Mouse (Mus musculus) heart, embryonic 16.5 days (tissue): ENCODE measurements at regions not wholly inside any gene's neighbourhood (a gene's known extent, or its start where the extent isn't known, plus 50 kb on each side); places are given as distances from the start of the nearest gene placed in this dataset.

Experiments used
- ATAC-seq: fragments of 200-750 bp; cut with Nextera tagmentation; replicated peaks from 2 replicates; pipeline ENCODE4 v1.8.0; 2017; ENCODE audit warnings: moderate number of reproducible peaks; ENCODE audit not compliant: insufficient read depth, low FRiP score; ENCODE audit errors: extremely low read depth
- H3K27ac ChIP-seq: fragments of 300-500 bp; sonication (generic); 2 replicates; pipeline ENCODE4 v1.5.1; 2014; ENCODE audit warnings: mild to moderate bottlenecking, low read length, control low read depth, moderate library complexity
- H3K27me3 ChIP-seq: fragments of 300-500 bp; sonication (generic); 2 replicates; pipeline ENCODE4 v1.6.1; 2014; ENCODE audit warnings: low read length, mixed read lengths; ENCODE audit not compliant: control insufficient read depth, insufficient read depth
- H3K36me3 ChIP-seq: fragments of 300-500 bp; sonication (generic); 2 replicates; pipeline ENCODE4 v1.6.1; 2014; ENCODE audit not compliant: control insufficient read depth, insufficient read depth
- H3K4me1 ChIP-seq: fragments of 300-500 bp; sonication (generic); 2 replicates; pipeline ENCODE4 v1.6.1; 2014; ENCODE audit warnings: low read length, mixed read lengths; ENCODE audit not compliant: control insufficient read depth, insufficient read depth
- H3K4me2 ChIP-seq: fragments of 300-500 bp; sonication (generic); 2 replicates; pipeline ENCODE4 v1.6.1; 2014; ENCODE audit warnings: low read depth, mild to moderate bottlenecking, control low read depth, low read length
- H3K4me3 ChIP-seq: fragments of 300-500 bp; sonication (generic); 2 replicates; pipeline ENCODE4 v1.5.1; 2014; ENCODE audit warnings: mild to moderate bottlenecking, control low read depth, low read length
- H3K9ac ChIP-seq: fragments of 300-500 bp; sonication (generic); 2 replicates; pipeline ENCODE4 v1.6.1; 2014; ENCODE audit warnings: low read length, control low read depth
- H3K9me3 ChIP-seq: fragments of 300-500 bp; sonication (generic); replicated peaks from 2 replicates; pipeline ENCODE4 v1.6.1; 2016; ENCODE audit warnings: low read length; ENCODE audit not compliant: control insufficient read depth
- WGBS: fragments of 180-500 bp; shearing (Covaris S2); extraction: QIAGEN DNeasy Blood & Tissue Kit; methylation state at CpG from one replicate; pipeline ENCODE4 v1.1.7; 2014; 5-methylcytosine and 5-hydroxymethylcytosine counted together

DNA sequence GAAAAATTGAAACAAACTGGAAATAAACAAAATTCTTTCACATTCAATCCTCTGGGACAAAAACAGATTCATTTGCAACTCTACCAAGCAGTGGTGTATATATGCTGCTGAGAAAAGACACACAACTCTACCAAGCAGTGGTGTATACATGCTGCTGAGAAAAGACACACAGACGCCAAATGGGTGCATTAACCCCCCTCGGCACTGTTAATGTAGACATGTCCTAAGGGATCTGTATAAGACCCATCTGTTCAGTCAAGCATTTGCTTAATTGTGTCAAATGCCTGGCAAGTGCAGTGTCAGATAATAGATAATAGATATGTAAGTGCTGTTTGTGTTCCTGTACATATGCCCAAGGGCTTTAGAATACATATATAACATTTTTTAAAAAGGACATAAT, 1035.2 kb upstream of the B3galt2 start:
- H3K9ac ChIP-seq: no peak overlapping the region
- H3K4me1 ChIP-seq: no peaks in the 10 kb centered on the region
- H3K4me2 ChIP-seq: no peak overlapping the region
- no peak for ATAC-seq
- H3K27ac ChIP-seq: no peak overlapping the region
- no peaks in the 10 kb centered on the region for H3K27me3 ChIP-seq
- H3K4me3 ChIP-seq: no peak overlapping the region
- H3K36me3 ChIP-seq: no peaks in the 10 kb centered on the region
- no peaks in the 10 kb centered on the region for H3K9me3 ChIP-seq
- 62% methylated on average over 2 of the region's 2 CpGs for WGBS

DNA sequence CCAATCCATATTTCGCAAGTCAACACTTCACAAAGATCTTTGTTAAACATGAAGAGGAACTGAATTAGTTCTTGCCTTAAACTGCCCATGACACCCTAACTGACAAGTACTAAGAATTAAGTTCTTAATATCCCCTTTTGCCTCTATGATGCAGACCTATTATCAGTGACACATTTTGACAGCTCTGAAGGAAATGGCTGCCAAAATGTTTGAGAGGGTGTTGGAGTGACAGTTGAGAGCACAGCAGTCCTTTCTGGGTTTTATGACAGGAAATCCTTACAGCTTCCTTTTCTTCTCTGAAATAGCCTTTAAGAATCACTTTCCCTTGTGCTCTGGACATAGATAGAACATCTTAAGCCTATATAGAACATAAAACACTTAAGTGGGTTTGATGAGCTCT, 1034.4 kb upstream of the B3galt2 start:
- Histone ChIP-seq H3K4me3 (no peak overlapping the region), H3K4me2 (no peak overlapping the region), H3K27me3 (no peaks in the 10 kb centered on the region), H3K9me3 (no peaks in the 10 kb centered on the region), H3K9ac (no peak overlapping the region), H3K27ac (no peak overlapping the region), H3K4me1 (no peaks in the 10 kb centered on the region), H3K36me3 (no peaks in the 10 kb centered on the region)
- WGBS: 74% methylated on average over 1 of the region's 1 CpGs
- no peak for ATAC-seq

DNA sequence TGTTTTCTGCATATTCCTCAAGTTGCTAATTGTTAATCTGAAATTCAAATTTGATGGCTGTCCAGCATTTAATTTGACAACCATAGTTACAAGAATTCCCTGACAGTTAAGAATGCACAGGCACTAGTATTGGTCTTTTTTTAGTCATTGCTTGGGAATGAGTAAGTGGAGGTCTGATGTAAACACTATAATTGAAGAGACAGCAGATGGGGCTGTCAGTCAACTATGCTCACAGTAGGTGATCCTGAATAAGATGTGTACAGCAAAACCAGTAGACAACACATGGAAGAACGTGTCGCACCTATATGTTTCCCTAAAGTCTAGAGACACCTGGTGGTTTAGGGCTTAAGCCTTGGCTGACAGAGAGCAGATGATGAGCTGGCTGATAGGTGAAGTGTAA, 1019.0 kb upstream of the B3galt2 start:
- no peaks in the 10 kb centered on the region for H3K27me3 ChIP-seq
- ATAC-seq: no peak
- no peaks in the 10 kb centered on the region for H3K4me1 ChIP-seq
- H3K4me2 ChIP-seq: no peak overlapping the region
- H3K9me3 ChIP-seq: no peaks in the 10 kb centered on the region
- H3K27ac ChIP-seq: no peak overlapping the region
- H3K36me3 ChIP-seq: no peaks in the 10 kb centered on the region
- H3K9ac ChIP-seq: no peak overlapping the region
- no peak overlapping the region for H3K4me3 ChIP-seq
- 89% methylated on average over 2 of the region's 2 CpGs for WGBS

DNA sequence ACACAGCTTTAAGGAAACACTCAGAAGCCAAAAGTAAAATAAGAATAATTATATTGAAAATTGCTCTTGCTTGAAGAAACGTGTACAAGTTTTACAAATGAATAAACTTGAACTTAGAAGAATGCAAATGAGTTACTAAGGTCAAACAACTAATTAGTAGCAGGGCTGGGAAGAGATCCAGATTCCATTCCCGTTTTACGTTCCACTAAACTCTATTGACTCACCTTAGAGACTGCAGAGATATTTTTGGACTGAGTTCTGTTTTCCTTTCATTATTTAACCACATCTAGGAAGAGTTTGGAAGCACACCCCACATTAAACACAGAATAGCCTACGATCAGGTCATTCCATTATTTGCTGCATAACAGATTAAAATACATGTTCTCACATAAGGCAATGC, 1016.2 kb upstream of the B3galt2 start:
- no peaks in the 10 kb centered on the region for H3K9me3 ChIP-seq
- H3K27me3 ChIP-seq: no peaks in the 10 kb centered on the region
- no peak overlapping the region for H3K27ac ChIP-seq
- 55% methylated on average over 4 of the region's 4 CpGs for WGBS
- H3K4me1 ChIP-seq: no peaks in the 10 kb centered on the region
- no peak overlapping the region for H3K9ac ChIP-seq
- H3K36me3 ChIP-seq: no peaks in the 10 kb centered on the region
- H3K4me2 ChIP-seq: no peak overlapping the region
- no peak for ATAC-seq
- no peak overlapping the region for H3K4me3 ChIP-seq

DNA sequence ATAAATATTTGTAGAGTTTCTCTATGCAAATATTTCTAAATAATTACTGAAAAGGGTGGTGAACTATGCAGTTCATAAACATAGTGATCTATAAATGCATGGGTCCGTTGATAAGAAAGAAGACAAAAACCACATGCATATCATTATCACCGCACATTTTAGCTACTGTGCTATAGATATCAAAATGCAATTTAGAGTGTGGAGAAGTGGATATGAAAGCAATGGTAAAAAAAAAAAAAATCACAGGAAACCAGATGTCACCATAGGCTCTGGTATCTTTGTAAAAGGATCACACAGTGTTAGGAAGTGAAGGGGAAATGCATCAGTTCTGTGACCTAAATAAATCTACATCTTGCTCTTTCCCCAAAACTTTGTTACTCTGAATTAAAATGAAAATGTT, 985.2 kb upstream of the B3galt2 start:
- ATAC-seq: no peak
- H3K4me2 ChIP-seq: no peak overlapping the region
- H3K4me3 ChIP-seq: no peak overlapping the region
- H3K27ac ChIP-seq: no peak overlapping the region
- H3K9me3 ChIP-seq: no peaks in the 10 kb centered on the region
- 77% methylated on average over 2 of the region's 2 CpGs for WGBS
- H3K27me3 ChIP-seq: no peaks in the 10 kb centered on the region
- H3K4me1 ChIP-seq: no peaks in the 10 kb centered on the region
- no peak overlapping the region for H3K9ac ChIP-seq
- H3K36me3 ChIP-seq: no peaks in the 10 kb centered on the region

DNA sequence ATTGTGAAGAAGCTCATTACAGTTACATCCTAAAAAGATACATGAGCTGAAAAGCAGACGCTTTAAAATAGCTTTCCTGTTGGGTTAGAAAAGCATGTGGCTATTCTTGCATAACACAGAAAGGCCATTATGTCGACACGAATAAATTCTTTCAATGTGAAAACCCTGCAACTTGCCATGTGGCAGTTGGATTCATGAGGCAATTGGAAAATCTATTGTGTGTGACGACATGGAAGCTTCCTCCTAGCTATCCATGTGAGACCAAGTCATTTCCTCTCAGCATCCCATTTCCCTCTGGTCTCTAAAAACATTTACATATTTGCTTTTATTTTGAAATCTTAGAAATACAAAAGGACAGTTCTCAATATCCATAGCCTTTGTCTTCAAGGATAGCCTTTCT, 975.2 kb upstream of the B3galt2 start:
- no peak overlapping the region for H3K9ac ChIP-seq
- no peak overlapping the region for H3K4me2 ChIP-seq
- H3K36me3 ChIP-seq: no peaks in the 10 kb centered on the region
- H3K27ac ChIP-seq: no peak overlapping the region
- no peak for ATAC-seq
- WGBS: 65% methylated on average over 4 of the region's 4 CpGs
- no peak overlapping the region for H3K4me3 ChIP-seq
- no peaks in the 10 kb centered on the region for H3K4me1 ChIP-seq
- no peaks in the 10 kb centered on the region for H3K27me3 ChIP-seq
- H3K9me3 ChIP-seq: no peaks in the 10 kb centered on the region

DNA sequence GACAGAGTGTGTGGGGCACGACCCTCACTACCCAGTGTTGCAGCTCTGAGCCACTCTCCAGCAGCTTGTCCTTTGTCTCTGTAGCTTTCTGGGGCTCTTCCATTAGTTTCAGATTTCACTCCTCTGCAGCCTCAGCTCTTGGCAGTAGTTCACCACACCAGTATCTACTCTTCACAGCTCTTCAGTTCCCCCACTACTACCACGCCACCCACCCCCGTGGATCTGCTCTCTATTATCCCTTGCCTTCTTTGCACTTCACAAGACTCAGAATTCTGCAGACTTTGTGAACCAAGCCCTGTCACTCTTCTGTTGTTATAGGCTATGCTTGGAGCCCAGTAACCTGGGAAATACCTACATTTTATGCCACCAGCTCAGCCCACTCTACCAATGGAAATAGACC, 960.5 kb upstream of the B3galt2 start:
- H3K27me3 ChIP-seq: no peaks in the 10 kb centered on the region

DNA sequence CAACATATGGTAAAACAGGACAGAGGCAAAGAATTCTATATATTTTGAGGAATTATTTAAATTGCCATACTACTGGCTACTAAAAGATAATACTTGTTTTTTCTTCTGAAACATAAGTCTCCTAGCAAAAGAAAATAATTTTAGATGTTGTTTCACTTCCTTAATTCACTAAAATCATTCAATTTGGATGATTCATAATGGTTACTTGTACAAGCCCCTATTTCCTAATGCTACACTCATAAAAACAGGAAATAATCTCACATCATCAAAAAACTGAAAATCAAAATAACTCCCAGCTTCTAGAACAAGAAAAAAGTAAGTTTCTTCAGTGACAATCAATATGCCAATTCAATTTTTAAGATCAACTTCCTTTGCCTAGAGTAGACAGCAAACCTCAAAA, 951.6 kb upstream of the B3galt2 start:
- H3K4me3 ChIP-seq: no peak overlapping the region
- no peaks in the 10 kb centered on the region for H3K27me3 ChIP-seq
- H3K9ac ChIP-seq: no peak overlapping the region
- no peak for ATAC-seq
- no peak overlapping the region for H3K4me2 ChIP-seq
- H3K27ac ChIP-seq: no peak overlapping the region
- H3K9me3 ChIP-seq: no peaks in the 10 kb centered on the region
- no peaks in the 10 kb centered on the region for H3K4me1 ChIP-seq
- H3K36me3 ChIP-seq: no peaks in the 10 kb centered on the region

More for the DNA sequence above, 960.5 kb upstream of the B3galt2 start:
- no peaks in the 10 kb centered on the region for H3K4me1 ChIP-seq
- H3K27ac ChIP-seq: no peak overlapping the region
- H3K9ac ChIP-seq: no peak overlapping the region
- WGBS: 57% methylated on average over 3 of the region's 3 CpGs
- H3K4me2 ChIP-seq: no peak overlapping the region
- H3K9me3 ChIP-seq: no peaks in the 10 kb centered on the region
- ATAC-seq: no peak
- H3K36me3 ChIP-seq: no peaks in the 10 kb centered on the region
- no peak overlapping the region for H3K4me3 ChIP-seq

DNA sequence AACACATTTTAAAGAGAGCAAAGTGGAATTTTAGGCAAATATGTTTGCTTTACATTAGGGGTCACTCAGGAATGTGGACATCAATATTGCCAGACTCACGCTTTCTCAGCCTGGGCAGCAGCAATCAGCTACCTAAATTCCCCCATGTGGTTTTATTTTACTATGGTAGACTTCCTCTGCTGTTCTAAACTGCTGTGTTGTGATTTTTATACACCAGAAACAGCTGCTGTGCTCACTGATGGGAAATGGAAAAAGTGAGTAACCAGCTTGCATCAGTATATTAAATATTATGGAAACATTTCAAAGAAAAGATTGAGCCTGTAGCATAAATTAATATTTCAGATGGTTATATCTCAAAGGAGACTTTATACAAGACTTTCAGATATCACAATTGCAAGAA, 945.3 kb upstream of the B3galt2 start:
- H3K4me1 ChIP-seq: no peaks in the 10 kb centered on the region
- 68% methylated on average over 1 of the region's 1 CpGs for WGBS
- no peaks in the 10 kb centered on the region for H3K27me3 ChIP-seq
- H3K9me3 ChIP-seq: no peaks in the 10 kb centered on the region
- no peaks in the 10 kb centered on the region for H3K36me3 ChIP-seq
- H3K27ac ChIP-seq: no peak overlapping the region
- ATAC-seq: no peak
- no peak overlapping the region for H3K9ac ChIP-seq
- no peak overlapping the region for H3K4me2 ChIP-seq
- no peak overlapping the region for H3K4me3 ChIP-seq

DNA sequence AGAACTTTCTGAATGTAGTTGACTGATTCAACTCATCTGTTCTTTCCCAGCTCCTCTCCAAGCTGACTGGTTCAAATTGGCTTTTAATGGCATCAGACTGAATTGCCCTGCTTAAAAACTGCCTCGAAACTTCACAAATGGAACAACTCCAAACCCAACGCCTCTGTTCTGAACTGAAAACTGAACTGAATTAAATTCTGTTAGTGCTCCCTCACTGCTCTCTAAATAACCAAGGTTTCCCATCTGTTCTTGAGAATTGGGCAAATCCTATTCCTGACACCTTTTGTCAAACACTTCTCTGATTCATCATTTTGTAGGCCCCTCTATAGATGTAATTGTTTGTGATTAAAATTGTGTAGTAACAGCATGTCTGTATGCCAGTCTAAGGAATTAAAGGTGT, 932.2 kb upstream of the B3galt2 start:
- H3K27me3 ChIP-seq: no peaks in the 10 kb centered on the region
- ATAC-seq: no peak
- H3K4me3 ChIP-seq: no peak overlapping the region
- H3K9ac ChIP-seq: no peak overlapping the region
- no peaks in the 10 kb centered on the region for H3K36me3 ChIP-seq
- no peak overlapping the region for H3K4me2 ChIP-seq
- H3K27ac ChIP-seq: no peak overlapping the region
- H3K4me1 ChIP-seq: no peaks in the 10 kb centered on the region
- 74% methylated on average over 2 of the region's 2 CpGs for WGBS
- no peaks in the 10 kb centered on the region for H3K9me3 ChIP-seq
